Mouse (Mus musculus) G1E (cell line): ENCODE data around the gene Npr1. TPM values are rescaled to one million over a fixed set of nuclear protein-coding genes. Genes with fewer than 3 reads are reported as not detected.

Experiments used
- ATAC-seq: 2 replicates; pipeline ENCODE4 v1.8.0; 2016; ENCODE audit warnings: mild to moderate bottlenecking; ENCODE audit not compliant: insufficient number of reproducible peaks, poor library complexity, low FRiP score, severe bottlenecking; ENCODE audit errors: extremely low read depth
- DNase-seq: peaks from one replicate; pipeline ENCODE4 v3.0.0; 2012; ENCODE audit warnings: low spot score
- H3K27me3 ChIP-seq: 2 replicates; pipeline ENCODE4 v1.6.1; 2012; ENCODE audit warnings: mild to moderate bottlenecking, low read length, inconsistent platforms; ENCODE audit not compliant: insufficient read depth
- H3K36me3 ChIP-seq: replicated peaks from 2 replicates; pipeline ENCODE3; 2012; ENCODE audit warnings: mild to moderate bottlenecking, inconsistent platforms
- H3K4me1 ChIP-seq: 2 replicates; pipeline ENCODE4 v1.6.1; 2012; ENCODE audit warnings: low read depth, low read length, inconsistent platforms, mixed read lengths; ENCODE audit not compliant: insufficient read depth
- H3K4me3 ChIP-seq: 2 replicates; pipeline ENCODE4 v1.5.1; 2012; ENCODE audit warnings: low read depth, mild to moderate bottlenecking, inconsistent platforms, low read length, moderate library complexity, mixed read lengths
- H3K9me3 ChIP-seq: replicated peaks from 2 replicates; pipeline ENCODE4 v1.6.1; 2012; ENCODE audit warnings: inconsistent platforms
- CTCF ChIP-seq: IDR thresholded peaks from 2 replicates; pipeline ENCODE4 v1.5.1; 2012; ENCODE audit warnings: low read depth, low read length, inconsistent platforms, mixed read lengths
- GATA1 ChIP-seq: IDR thresholded peaks from 2 replicates; pipeline ENCODE4 v1.6.1; 2012; ENCODE audit warnings: borderline replicate concordance, low read length, inconsistent platforms, mixed read lengths
- GATA2 ChIP-seq: IDR thresholded peaks from 2 replicates; pipeline ENCODE4 v1.6.1; 2012; ENCODE audit warnings: low read depth, low read length, inconsistent platforms, borderline replicate concordance
- POLR2AphosphoS5 ChIP-seq: IDR thresholded peaks from 2 replicates; pipeline ENCODE4 v1.6.1; 2012; ENCODE audit warnings: low read depth, low read length, inconsistent platforms; ENCODE audit not compliant: insufficient replicate concordance
- TAL1 ChIP-seq: conservative IDR thresholded peaks from 2 replicates; pipeline ENCODE4 v1.6.1; 2012; ENCODE audit warnings: low read depth, low read length, inconsistent platforms, mixed read lengths
- polyA plus RNA-seq: library from polyadenylated mRNA; stranded (reverse); fragments of >175 nt; gene quantifications from 2 replicates; pipeline ENCODE4 v1.2.3, GENCODE M21; 2012
- total RNA-seq, 2 experiments: library from RNA; stranded (forward) in 1 of 2; stranded (reverse) in 1 of 2; fragments of 200-1000 nt in 1 of 2; fragments of >200 nt in 1 of 2; fragmentation: Nextera tagmentation in 1 of 2; gene quantifications; 2 replicates each; pipeline ENCODE4 v1.2.3; 2014 to 2017

Npr1 gene
- total and polyA plus RNA-seq, 3 experiments, result not detected

DNA sequence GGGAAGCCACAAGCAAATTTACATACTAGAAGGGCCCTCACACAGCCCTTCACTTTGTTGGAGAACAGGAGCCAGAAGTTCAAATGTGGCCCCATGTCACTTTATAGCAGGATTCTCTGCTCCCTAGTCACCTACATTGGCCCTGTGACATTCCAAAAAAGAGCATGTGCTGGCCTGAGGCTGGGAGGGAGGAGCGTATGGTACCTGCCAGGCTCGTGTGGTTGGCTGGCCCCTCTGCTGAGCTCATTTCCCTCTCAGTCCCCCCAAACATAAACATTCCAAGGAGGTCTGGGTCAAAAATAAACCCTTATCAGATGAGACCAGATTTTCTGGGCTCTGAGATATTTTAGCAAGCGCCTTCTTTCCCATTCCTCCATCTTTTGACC lies 52.7 kb downstream of the Npr1 start:
- DNase-seq, result no peak
- TF ChIP-seq GATA2 (no peak), POLR2AphosphoS5 (no peak), TAL1 (no peak), GATA1 (no peak), CTCF (no peak)
- peaks cover 99% of the 10 kb centered on the region for H3K36me3 ChIP-seq
- ATAC-seq, result no peak
- H3K27me3 ChIP-seq, result no peaks in the 10 kb centered on the region
- no peaks in the 10 kb centered on the region for H3K9me3 ChIP-seq
- no peak overlapping the region for H3K4me3 ChIP-seq
- H3K4me1 ChIP-seq, result peaks cover 6% of the 10 kb centered on the region

DNA sequence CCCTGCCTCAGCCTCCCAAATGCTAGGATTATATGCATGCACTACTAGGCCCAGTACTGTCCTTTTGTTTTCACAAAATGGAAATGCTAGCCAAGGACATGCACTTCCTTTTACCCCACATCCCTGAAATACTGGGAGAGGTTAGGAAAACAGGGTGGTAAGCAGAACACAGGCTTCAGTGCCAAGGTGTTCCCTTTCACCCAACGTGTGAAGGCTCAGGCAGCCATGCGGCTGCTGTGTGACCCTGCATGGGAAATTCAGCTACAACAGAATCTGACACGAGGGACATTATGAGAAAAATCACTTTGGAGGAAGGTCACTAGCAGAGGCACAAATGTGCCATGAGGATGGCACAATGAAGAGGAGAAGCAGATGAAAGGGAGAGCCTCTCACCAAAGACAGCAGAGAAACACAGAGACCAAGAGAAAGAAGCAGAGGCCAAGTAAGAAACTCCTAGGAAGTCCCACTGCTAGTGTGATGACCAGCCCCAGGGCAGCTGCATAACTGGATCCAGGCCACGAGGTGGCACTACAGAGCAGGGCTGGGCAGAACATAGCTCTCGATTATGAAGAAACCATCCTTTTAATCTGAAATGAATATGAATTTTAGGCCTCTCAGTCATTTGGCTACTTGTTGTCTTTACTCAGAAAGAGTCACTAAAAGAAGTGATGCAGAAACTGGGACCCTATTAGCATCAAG lies 53.2 kb downstream of the Npr1 start:
- Histone ChIP-seq H3K4me1 (peaks cover 6% of the 10 kb centered on the region), H3K9me3 (no peaks in the 10 kb centered on the region), H3K36me3 (peaks cover 99% of the 10 kb centered on the region), H3K4me3 (no peak overlapping the region), H3K27me3 (no peaks in the 10 kb centered on the region)
- TF ChIP-seq CTCF (peak; percentile 89), TAL1 (no peak), GATA1 (no peak)
- peak; percentile 32 for DNase-seq
- ATAC-seq, result no peak

- DNase-seq, result no peak
- Histone ChIP-seq H3K27me3 (no peaks in the 10 kb centered on the region), H3K36me3 (peaks cover 100% of the 10 kb centered on the region), H3K9me3 (no peaks in the 10 kb centered on the region), H3K4me3 (no peak overlapping the region), H3K4me1 (peaks cover 6% of the 10 kb centered on the region)
- TF ChIP-seq POLR2AphosphoS5 (no peak), GATA2 (no peak), CTCF (no peak), TAL1 (no peak), GATA1 (no peak)
- no peak for ATAC-seq
These were observed 56.9 kb downstream of the Npr1 start for GRCm38 (mm10) chr3:90408721-90409120.

DNA sequence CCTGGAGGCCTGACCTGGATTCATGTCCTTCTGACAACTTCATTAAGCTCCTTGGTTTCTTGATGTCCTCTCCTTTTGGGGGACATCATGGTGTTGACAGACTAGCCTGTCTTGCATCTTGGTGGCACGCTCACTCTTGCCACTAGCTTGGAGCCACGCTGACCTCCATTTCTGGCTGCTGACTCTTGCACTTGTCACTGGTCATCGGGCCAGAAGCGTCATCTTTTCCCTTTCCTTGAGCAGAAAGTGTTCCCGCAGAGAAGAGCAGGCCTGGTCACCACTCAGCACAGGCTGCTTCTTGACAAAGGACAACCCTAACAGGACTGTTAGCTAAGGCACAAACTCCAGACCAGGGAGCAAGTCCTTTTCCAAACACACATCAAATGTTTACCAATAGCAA lies 59.3 kb downstream of the Npr1 start:
- no peaks in the 10 kb centered on the region for H3K27me3 ChIP-seq
- no peaks in the 10 kb centered on the region for H3K4me1 ChIP-seq
- no peak overlapping the region for H3K4me3 ChIP-seq
- DNase-seq, result no peak
- ATAC-seq, result no peak
- no peaks in the 10 kb centered on the region for H3K9me3 ChIP-seq
- TF ChIP-seq GATA2, result no peak
- TF ChIP-seq CTCF, result no peak
- no peak for TF ChIP-seq GATA1
- TF ChIP-seq POLR2AphosphoS5, result no peak
- H3K36me3 ChIP-seq, result peaks cover 100% of the 10 kb centered on the region

- no peaks in the 10 kb centered on the region for H3K27me3 ChIP-seq
- TF ChIP-seq POLR2AphosphoS5 (no peak), GATA1 (no peak), GATA2 (no peak), CTCF (no peak), TAL1 (no peak)
- H3K4me1 ChIP-seq, result no peaks in the 10 kb centered on the region
- H3K36me3 ChIP-seq, result peaks cover 100% of the 10 kb centered on the region
- no peak overlapping the region for H3K4me3 ChIP-seq
- H3K9me3 ChIP-seq, result no peaks in the 10 kb centered on the region
- no peak for DNase-seq
- no peak for ATAC-seq
These were observed 61.1 kb downstream of the Npr1 start for GRCm38 (mm10) chr3:90404609-90405008.

GRCm38 (mm10) chr3:90404121-90404520 lies 61.5 kb downstream of the Npr1 start:
- Histone ChIP-seq H3K4me3 (no peak overlapping the region), H3K9me3 (no peaks in the 10 kb centered on the region), H3K27me3 (no peaks in the 10 kb centered on the region), H3K36me3 (peaks cover 100% of the 10 kb centered on the region), H3K4me1 (no peaks in the 10 kb centered on the region)
- no peak for TF ChIP-seq POLR2AphosphoS5
- TF ChIP-seq GATA2, result no peak
- no peak for TF ChIP-seq GATA1
- TF ChIP-seq CTCF, result no peak
- TF ChIP-seq TAL1, result no peak
- ATAC-seq (no peak), DNase-seq (no peak)
